Mouse (Mus musculus) midbrain, embryonic 16.5 days (tissue): ENCODE data around the gene Trcg1. TPM values are rescaled to one million over a fixed set of nuclear protein-coding genes. Genes with fewer than 3 reads are reported as not detected.

Experiments
- ATAC-seq: fragments of 200-750 bp; cut with Nextera tagmentation; 2 replicates; pipeline ENCODE4 v1.8.0; 2017; ENCODE audit warnings: moderate TSS enrichment
- H3K27ac ChIP-seq: fragments of 300-500 bp; sonication (generic); 2 replicates; pipeline ENCODE4 v1.5.1; 2014; ENCODE audit warnings: mild to moderate bottlenecking, low read length, mixed read lengths
- H3K27me3 ChIP-seq: fragments of 300-500 bp; sonication (generic); 2 replicates; pipeline ENCODE4 v1.6.1; 2014; ENCODE audit warnings: low read depth, low read length, mixed read lengths; ENCODE audit not compliant: control insufficient read depth, insufficient read depth
- H3K36me3 ChIP-seq: fragments of 300-500 bp; sonication (generic); 2 replicates; pipeline ENCODE4 v1.6.1; 2014; ENCODE audit warnings: mild to moderate bottlenecking, low read length, moderate library complexity, mixed read lengths; ENCODE audit not compliant: control insufficient read depth, insufficient read depth
- H3K4me1 ChIP-seq: fragments of 300-500 bp; sonication (generic); 2 replicates; pipeline ENCODE4 v1.6.1; 2014; ENCODE audit warnings: mild to moderate bottlenecking, low read length, mixed read lengths; ENCODE audit not compliant: control insufficient read depth, insufficient read depth
- H3K4me2 ChIP-seq: fragments of 300-500 bp; sonication (generic); 2 replicates; pipeline ENCODE4 v1.6.1; 2014; ENCODE audit warnings: mild to moderate bottlenecking, low read length, mixed read lengths
- H3K4me3 ChIP-seq: fragments of 300-500 bp; sonication (generic); 2 replicates; pipeline ENCODE4 v1.5.1; 2014; ENCODE audit warnings: low read depth, mild to moderate bottlenecking, low read length, moderate library complexity, mixed read lengths
- H3K9ac ChIP-seq: fragments of 300-500 bp; sonication (generic); 2 replicates; pipeline ENCODE4 v1.6.1; 2014; ENCODE audit warnings: low read depth, low read length, mixed read lengths
- H3K9me3 ChIP-seq: fragments of 300-500 bp; sonication (generic); replicated peaks from 2 replicates; pipeline ENCODE4 v1.6.1; 2014; ENCODE audit warnings: mild to moderate bottlenecking, low read length, mixed read lengths; ENCODE audit not compliant: control insufficient read depth, poor library complexity, severe bottlenecking
- WGBS: fragments of 180-500 bp; shearing (Covaris S2); extraction: QIAGEN DNeasy Blood & Tissue Kit; methylation state at CpG from one replicate; pipeline ENCODE4 v1.1.7; 2014; 5-methylcytosine and 5-hydroxymethylcytosine counted together
- polyA plus RNA-seq: library from polyadenylated mRNA; unstranded; fragments of >200 nt; fragmentation: Nextera tagmentation; extraction: Ambion mirVana; gene quantifications from 2 replicates; pipeline ENCODE4 v1.2.1, GENCODE M21; 2015

Trcg1 gene
- polyA plus RNA-seq, 1 experiment from 2014 or later: not detected

DNA sequence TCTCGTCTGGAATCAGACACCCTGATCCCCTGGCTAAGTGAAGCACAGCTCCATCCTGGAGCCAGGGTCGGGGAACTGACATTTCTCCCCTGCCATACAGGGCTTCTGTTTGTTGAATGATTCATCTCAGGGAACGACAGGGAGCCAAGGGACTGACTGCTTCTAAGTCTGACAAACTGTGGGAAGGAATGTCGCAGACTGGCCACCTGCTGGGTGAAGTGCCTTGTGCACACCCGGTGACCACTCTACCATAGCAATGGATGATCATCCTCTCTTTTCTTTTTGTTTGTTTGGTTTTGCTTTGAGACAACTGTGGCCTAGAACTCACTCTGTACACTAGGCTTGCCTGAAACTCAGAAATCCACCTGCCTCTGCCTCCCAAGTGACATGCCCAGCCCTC, 6.6 kb downstream of the Trcg1 start:
- ATAC-seq: no peak
- H3K27me3 ChIP-seq: no peaks in the 10 kb centered on the region
- H3K9me3 ChIP-seq: no peaks in the 10 kb centered on the region
- H3K36me3 ChIP-seq: no peaks in the 10 kb centered on the region
- no peaks in the 10 kb centered on the region for H3K4me1 ChIP-seq
- no peak overlapping the region for H3K4me2 ChIP-seq
- H3K9ac ChIP-seq: no peak overlapping the region
- H3K4me3 ChIP-seq: no peak overlapping the region
- WGBS: 25% methylated on average over 5 of the region's 5 CpGs
- no peak overlapping the region for H3K27ac ChIP-seq

DNA sequence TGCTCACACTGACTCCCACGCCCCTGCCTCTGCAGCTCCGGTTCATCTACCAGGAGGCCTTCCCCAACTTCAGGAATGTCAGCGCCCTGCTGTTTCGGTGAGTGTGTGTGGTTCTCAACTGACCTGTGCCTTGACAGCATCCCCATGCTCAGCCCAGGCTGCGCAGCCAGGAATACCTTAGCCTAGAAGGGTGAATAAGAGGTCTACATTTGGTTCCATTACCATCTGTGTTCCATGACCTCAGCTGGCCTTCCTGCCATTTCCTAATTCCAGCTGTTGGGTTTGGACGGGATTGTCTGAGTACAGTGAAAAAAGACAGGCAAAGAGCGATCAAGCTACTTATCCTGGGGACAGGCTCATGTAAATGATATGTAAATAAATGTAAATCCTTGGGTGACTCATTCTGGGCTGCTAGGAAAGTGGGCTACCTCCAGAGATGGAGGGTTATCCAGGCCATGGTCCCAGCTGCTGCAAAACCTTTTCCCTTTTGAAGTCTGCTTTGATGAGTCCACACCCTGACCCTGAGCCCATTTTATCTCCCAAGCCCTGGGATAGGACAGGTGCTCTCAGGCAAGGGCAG, 7.8 kb downstream of the Trcg1 start:
- no peak for ATAC-seq
- no peak overlapping the region for H3K9ac ChIP-seq

DNA sequence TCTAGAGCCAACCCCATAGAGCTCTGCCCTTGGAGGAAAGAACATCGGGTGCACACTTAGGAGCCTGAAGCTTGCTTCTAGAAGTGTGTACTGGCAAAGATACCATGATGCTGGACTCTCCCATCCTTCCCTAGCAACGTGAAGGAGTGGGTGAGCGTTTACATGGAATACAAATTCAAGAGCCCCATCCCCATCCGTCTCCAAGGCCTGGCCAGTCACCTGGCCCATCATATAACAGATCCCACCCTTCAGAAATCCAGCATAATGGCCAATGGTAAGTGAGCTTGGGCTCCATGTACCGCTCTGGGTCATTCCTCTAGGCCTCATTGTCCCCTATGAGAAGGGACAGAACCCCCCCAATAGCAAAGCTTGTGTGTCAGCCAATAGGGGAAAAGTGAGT, 10.1 kb downstream of the Trcg1 start:
- WGBS: 92% methylated on average over 5 of the region's 5 CpGs

More for the DNA sequence above, 7.8 kb downstream of the Trcg1 start:
- no peaks in the 10 kb centered on the region for H3K4me1 ChIP-seq
- no peak overlapping the region for H3K27ac ChIP-seq
- WGBS: 28% methylated on average over 7 of the region's 7 CpGs
- H3K4me3 ChIP-seq: no peak overlapping the region
- no peaks in the 10 kb centered on the region for H3K36me3 ChIP-seq
- H3K9me3 ChIP-seq: no peaks in the 10 kb centered on the region
- H3K4me2 ChIP-seq: no peak overlapping the region
- no peaks in the 10 kb centered on the region for H3K27me3 ChIP-seq

DNA sequence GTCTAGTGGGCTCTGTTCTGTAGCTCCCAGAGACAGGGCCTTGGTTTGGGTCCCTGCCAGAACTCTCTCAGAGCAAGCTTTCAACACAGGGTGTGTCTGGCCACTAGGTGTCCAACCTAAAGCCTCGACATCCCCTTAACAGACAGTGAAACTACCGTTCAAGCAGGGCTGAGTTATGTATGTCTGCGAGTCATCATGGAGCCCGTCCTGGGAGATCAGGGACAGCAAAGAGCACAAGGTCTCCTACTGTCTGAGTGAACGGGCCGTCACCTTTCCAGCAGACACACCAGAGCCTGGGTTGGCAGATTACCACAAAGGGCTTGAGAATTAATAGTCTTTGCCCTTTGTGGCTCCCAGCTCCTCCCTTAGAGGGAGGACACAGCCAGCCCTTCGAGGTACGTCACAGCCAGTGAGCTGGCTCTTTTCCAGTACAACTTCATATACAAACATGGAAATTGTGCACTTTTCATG, 10.9 kb downstream of the Trcg1 start:
- 68% methylated on average over 8 of the region's 8 CpGs for WGBS
- no peaks in the 10 kb centered on the region for H3K4me1 ChIP-seq
- H3K4me2 ChIP-seq: no peak overlapping the region
- H3K27ac ChIP-seq: no peak overlapping the region
- H3K4me3 ChIP-seq: no peak overlapping the region
- H3K9me3 ChIP-seq: no peaks in the 10 kb centered on the region
- no peak overlapping the region for H3K9ac ChIP-seq
- H3K27me3 ChIP-seq: no peaks in the 10 kb centered on the region
- ATAC-seq: no peak
- no peaks in the 10 kb centered on the region for H3K36me3 ChIP-seq

More for the DNA sequence above, 10.1 kb downstream of the Trcg1 start:
- H3K4me1 ChIP-seq: no peaks in the 10 kb centered on the region
- H3K9me3 ChIP-seq: no peaks in the 10 kb centered on the region
- H3K4me3 ChIP-seq: no peak overlapping the region
- H3K36me3 ChIP-seq: no peaks in the 10 kb centered on the region
- H3K9ac ChIP-seq: no peak overlapping the region
- H3K27ac ChIP-seq: no peak overlapping the region
- H3K27me3 ChIP-seq: no peaks in the 10 kb centered on the region
- H3K4me2 ChIP-seq: no peak overlapping the region
- ATAC-seq: no peak

DNA sequence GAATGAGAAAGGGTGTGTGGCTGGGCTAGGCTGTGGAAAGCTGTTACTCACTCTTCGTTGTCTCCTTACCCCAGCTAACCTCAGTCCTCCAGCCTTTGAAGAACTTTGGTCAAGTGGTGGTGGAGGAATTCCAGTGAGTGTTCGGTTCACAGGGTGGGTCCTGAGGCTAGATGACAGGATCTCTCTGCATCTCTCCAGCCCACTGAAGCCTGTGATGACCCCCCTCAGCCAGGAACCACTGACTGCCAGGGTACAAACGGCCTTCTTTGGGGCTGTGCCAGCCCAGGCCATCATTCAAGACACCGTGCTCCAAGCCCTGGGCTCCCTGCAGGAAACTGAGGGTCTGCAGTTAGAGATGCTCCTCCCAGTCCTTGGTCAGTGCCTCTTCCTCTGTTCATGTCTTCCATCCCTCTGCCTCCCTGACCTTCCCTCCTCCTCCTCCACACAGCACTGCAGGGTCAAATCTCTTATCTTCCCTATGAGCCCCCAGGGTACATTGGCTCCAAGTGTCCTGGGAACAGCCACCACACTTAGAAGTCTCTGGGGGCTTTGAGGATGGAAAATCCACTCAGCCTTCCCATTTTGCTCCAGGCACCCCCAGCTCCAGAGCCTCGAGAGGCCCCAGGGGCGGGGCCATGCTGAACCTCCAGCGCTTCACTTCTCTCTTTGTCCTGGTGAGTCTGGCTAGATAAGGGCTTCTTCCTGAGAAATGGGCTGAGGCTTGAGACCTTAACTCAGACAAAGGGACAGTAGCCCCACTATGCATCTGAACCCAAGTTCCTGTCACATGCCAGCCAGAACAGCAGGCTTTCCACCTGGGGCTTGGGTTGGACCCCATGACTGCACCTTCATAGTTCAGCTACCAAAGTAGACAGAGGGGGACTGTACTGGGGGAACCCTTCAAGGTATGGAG, 11.9 kb downstream of the Trcg1 start:
- ATAC-seq: no peak
- no peaks in the 10 kb centered on the region for H3K9me3 ChIP-seq
- H3K4me2 ChIP-seq: no peak overlapping the region
- H3K27me3 ChIP-seq: no peaks in the 10 kb centered on the region
- 73% methylated on average over 7 of the region's 7 CpGs for WGBS
- H3K9ac ChIP-seq: no peak overlapping the region
- no peak overlapping the region for H3K27ac ChIP-seq
- no peaks in the 10 kb centered on the region for H3K4me1 ChIP-seq
- H3K4me3 ChIP-seq: no peak overlapping the region
- H3K36me3 ChIP-seq: no peaks in the 10 kb centered on the region

DNA sequence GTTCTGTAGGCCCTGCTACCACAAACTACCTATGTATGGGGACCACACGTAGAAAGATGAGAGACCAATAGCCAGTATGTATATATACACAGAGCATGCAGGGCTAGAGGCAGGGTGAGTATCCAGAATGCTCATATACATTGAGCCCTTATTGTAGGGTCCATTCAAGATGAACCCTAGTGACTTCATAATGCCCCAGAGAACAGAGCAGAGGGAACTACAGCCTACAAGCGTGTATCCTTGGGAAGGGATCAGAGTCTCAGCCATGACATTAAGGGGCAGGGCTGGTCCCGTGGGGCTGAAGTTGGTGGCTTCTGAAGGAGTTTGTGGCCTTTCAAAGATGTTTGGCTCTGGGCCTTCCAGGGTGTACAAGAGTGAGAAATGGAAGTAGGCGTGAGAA, 13.7 kb downstream of the Trcg1 start:
- Histone ChIP-seq H3K27me3 (no peaks in the 10 kb centered on the region), H3K27ac (no peak overlapping the region), H3K9me3 (no peaks in the 10 kb centered on the region), H3K4me2 (no peak overlapping the region), H3K36me3 (no peaks in the 10 kb centered on the region), H3K9ac (no peak overlapping the region), H3K4me3 (no peak overlapping the region), H3K4me1 (no peaks in the 10 kb centered on the region)
- ATAC-seq: no peak
- 88% methylated on average over 4 of the region's 4 CpGs for WGBS

DNA sequence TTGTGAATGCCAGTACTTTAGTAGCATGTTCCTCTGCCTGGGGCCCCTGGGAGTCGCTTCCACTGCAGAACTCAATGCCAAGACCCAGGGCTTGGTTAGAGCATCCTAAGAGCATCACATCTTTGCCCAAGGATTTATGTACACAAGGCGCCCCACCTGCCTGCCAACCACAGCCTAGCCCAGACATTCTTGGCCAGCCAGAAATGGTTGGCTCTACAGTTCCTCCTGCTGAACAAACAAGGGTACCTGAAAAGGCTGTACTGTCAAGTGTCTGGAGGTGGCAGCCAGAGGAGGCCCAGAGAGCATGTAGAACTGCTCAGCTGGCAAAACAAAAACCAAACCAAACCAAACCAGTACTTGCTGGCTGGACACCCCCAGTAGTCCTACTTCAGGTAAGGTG, 14.8 kb downstream of the Trcg1 start:
- Histone ChIP-seq H3K4me1 (no peaks in the 10 kb centered on the region), H3K27ac (no peak overlapping the region), H3K9ac (no peak overlapping the region), H3K4me3 (no peak overlapping the region), H3K9me3 (no peaks in the 10 kb centered on the region), H3K4me2 (no peak overlapping the region), H3K27me3 (no peaks in the 10 kb centered on the region), H3K36me3 (no peaks in the 10 kb centered on the region)
- no peak for ATAC-seq
- whole genome bisulfite sequencing: 92% methylated on average over 2 of the region's 2 CpGs

DNA sequence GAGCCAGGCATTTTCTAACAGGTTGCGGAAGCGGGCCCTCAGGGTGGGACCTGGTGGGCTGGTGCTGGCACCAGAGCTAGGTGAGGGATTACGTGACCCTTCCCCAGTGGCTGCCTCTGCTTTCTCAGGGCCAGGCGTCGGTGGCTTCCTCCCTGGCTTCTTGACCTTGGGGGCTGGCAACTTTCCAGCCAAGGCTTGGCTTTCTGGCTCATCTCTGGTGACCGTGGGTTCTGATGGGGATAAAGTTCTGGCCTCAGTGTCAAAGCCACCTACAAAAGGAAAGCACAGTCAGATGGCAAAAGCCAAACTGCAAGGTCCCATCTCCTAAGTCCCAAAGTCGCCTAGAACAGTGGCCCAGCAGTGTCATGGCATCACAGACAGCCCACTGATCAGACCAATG, 17.7 kb downstream of the Trcg1 start:
- H3K27ac ChIP-seq: no peak overlapping the region
- H3K36me3 ChIP-seq: no peaks in the 10 kb centered on the region
- no peak for ATAC-seq
- no peak overlapping the region for H3K4me3 ChIP-seq
- 91% methylated on average over 7 of the region's 7 CpGs for WGBS
- no peaks in the 10 kb centered on the region for H3K4me1 ChIP-seq
- no peaks in the 10 kb centered on the region for H3K27me3 ChIP-seq
- no peak overlapping the region for H3K4me2 ChIP-seq
- H3K9me3 ChIP-seq: no peaks in the 10 kb centered on the region
- no peak overlapping the region for H3K9ac ChIP-seq

DNA sequence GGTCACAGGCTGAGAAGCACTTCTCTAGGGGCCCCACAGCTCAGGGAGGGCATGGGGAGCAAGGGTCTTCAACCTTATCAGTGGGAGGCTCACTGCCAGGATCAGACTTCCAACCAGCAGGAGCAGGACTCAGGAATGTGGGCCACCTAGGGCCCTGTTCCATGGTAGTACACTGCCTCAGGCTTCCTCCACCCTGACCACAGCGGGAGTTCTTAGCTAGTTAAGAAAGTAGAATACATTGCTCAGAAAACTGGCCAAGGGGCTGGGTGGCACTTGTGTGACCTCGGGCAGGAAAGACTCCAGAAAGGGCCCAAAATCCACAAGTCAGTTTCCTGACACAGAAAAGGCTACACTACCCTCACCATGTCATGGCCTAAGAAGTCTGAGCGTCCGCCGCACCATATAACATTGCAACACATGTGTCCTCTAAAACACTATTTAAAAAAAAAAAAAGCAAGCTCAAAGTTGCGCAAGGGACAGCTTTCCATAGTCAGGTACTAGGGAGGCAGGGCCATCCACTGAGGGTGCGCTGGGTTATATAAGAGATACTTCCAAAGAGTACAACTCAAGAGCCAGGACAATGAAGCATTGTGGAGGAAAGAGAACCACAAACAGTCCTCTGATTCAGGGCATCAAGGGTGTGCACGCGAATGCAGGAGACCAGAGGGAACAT, 18.6 kb downstream of the Trcg1 start:
- H3K4me2 ChIP-seq: no peak overlapping the region
- H3K9me3 ChIP-seq: no peaks in the 10 kb centered on the region
- H3K9ac ChIP-seq: no peak overlapping the region
- H3K4me1 ChIP-seq: no peaks in the 10 kb centered on the region
- WGBS: 90% methylated on average over 9 of the region's 9 CpGs
- no peaks in the 10 kb centered on the region for H3K36me3 ChIP-seq
- no peak overlapping the region for H3K4me3 ChIP-seq
- H3K27ac ChIP-seq: no peak overlapping the region
- ATAC-seq: no peak
- no peaks in the 10 kb centered on the region for H3K27me3 ChIP-seq
